Mouse (Mus musculus) lung, adult 2 months (tissue): ENCODE results near the gene Hs6st2. TPM values are rescaled to one million over a fixed set of nuclear protein-coding genes. Genes with fewer than 3 reads are reported as not detected.

Experiments used
- DNase-seq: peaks from one replicate; pipeline ENCODE4 v3.0.0; 2022
- H3K4me1 ChIP-seq: fragments of 200-500 bp; 2 replicates; pipeline ENCODE4 v1.6.1; 2011; ENCODE audit warnings: low read length; ENCODE audit not compliant: control insufficient read depth, insufficient read depth
- H3K4me3 ChIP-seq: fragments of 200-500 bp; replicated peaks from 2 replicates; pipeline ENCODE3; 2011; ENCODE audit warnings: low read depth, mild to moderate bottlenecking, control low read depth, low read length; ENCODE audit errors: extremely low read depth
- CTCF ChIP-seq: fragments of 200-500 bp; IDR thresholded peaks from 2 replicates; pipeline ENCODE4 v1.5.1; 2011; ENCODE audit warnings: mild to moderate bottlenecking, low read length, control low read depth; ENCODE audit not compliant: insufficient read depth
- POLR2A ChIP-seq: fragments of 200-500 bp; IDR thresholded peaks from 2 replicates; pipeline ENCODE4 v1.6.1; 2011; ENCODE audit warnings: low read depth, mild to moderate bottlenecking, control low read depth, low read length, borderline replicate concordance; ENCODE audit errors: extremely low read depth
- WGBS: fragments of 180-500 bp; shearing (Covaris S2); methylation state at CpG from one replicate; pipeline ENCODE4 v1.1.7; 2018; 5-methylcytosine and 5-hydroxymethylcytosine counted together
- polyA plus RNA-seq: library from polyadenylated mRNA; depleted of rRNA; stranded (reverse); fragments of >200 nt; gene quantifications from 2 replicates; pipeline ENCODE4 v1.2.3, GENCODE M21; 2012

Gene Hs6st2
- polyA plus RNA-seq, 1 experiment = 2.3 TPM

DNA sequence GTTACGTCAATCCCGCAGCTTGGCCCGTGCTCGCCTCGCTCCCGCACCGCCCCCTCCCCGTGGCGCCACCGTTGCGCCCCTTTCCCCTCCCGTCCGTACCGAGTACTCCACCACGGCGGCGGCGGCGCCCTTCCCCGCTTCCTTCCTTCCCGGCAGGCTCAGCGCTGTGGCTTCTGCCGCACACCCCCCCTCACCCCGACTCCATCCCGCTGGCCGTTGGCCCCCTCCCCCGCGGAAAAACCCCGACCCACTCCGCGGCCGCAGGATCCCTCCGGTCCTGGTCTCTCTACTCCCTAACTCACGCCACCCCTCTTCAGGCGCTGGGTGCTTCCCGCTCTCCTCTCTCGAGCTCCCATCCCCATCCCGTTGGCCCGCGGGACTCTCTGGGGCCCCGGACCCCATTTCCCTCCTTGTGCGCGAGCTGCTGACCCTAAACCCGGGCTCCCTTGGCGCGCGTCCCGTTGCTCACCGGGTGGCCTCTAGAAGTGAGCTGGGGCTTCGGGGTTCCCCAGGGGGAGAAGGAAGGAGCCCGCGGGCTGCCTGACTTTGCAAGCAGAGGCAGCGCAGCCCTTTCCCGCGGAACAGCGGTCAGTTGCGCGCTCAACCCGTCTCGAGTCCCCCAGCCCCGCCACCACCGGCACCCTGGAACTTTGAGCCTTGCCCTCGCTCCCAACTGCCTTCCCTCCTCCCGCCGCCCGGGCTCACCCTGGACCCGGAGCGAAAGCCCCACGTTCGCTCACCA lies 1.1 kb downstream of the Hs6st2 start:
- 31% methylated on average over 70 of the region's 70 CpGs for WGBS

DNA sequence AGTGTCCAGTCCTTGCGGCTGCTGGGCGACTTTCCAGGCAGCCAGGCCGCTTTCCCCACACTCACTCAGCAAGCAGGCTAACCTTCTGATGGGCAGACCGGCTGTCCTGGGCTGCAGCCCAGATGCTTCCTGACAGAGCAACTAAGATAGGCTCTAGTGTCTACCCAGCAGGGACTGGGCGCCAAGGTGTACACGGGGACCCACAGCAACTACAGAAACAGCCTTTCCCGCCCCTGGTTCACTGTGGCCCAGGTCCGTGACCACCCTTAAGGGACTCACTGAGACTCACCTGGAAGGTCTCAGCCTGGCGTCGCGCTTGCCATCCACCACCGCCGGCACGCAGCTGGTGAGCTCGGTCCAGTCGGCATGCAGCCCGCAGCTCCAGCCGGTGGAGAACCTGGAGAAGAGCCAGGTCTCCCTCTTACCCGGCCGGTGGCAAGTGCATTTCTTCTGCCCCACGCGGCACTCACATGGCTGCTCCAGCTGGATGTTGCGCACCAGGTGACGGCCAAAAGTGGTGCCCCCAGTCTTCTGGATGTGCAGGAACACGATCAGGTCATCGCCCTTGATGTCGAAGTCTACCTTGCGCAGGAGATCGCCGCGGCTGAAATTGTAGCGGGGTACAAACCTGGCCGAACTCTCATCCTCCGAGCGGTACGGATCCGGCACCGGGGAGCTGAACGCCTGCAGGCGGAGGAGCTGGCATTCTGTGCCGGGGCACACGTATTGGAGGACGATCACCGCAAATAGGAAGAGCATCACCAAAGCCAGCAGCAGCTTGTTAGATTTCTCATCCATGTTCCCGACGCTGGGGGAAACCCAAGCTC lies 1.8 kb downstream of the Hs6st2 start:
- TF ChIP-seq POLR2A (no peak), CTCF (no peak)
- no peak for DNase-seq
- H3K4me3 ChIP-seq = peak overlapping the region; percentile 16

More for the DNA sequence above, 1.1 kb downstream of the Hs6st2 start:
- Histone ChIP-seq H3K4me1 (no peaks in the 10 kb centered on the region), H3K4me3 (peak overlapping the region; percentile 16)
- no peak for TF ChIP-seq CTCF
- TF ChIP-seq POLR2A = no peak
- no peak for DNase-seq

DNA sequence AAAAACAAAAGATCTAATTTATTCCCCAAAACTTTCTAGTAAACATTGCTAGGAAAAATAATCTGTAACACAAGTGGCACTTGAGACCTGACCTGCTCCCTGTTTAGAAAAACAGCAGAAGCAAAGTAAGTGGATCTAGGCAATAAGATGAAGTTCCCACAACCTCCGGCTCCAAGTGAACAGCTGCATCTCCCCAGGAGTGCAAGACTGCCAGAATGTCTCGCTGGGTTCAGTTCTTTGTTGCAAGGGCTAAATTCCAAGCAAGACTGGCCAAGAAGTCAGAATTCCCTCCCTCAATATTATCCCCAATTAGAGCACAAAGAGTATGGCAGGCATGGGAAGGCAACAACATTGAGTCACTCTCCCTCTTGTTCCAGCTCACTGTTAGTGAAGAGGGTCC lies 23.4 kb downstream of the Hs6st2 start:
- no peak for DNase-seq
- no peak for TF ChIP-seq CTCF
- TF ChIP-seq POLR2A = no peak
- 61% methylated on average over 2 of the region's 2 CpGs for WGBS
- Histone ChIP-seq H3K4me1 (no peaks in the 10 kb centered on the region), H3K4me3 (no peak overlapping the region)

More for the DNA sequence above, 1.8 kb downstream of the Hs6st2 start:
- 38% methylated on average over 46 of the region's 46 CpGs for WGBS
- H3K4me1 ChIP-seq = no peaks in the 10 kb centered on the region

GRCm38 (mm10) chrX:51642661-51643257 lies 38.9 kb downstream of the Hs6st2 start:
- Histone ChIP-seq H3K4me3 (no peak overlapping the region), H3K4me1 (no peaks in the 10 kb centered on the region)
- TF ChIP-seq CTCF (no peak), POLR2A (no peak)
- 73% methylated on average over 3 of the region's 3 CpGs for WGBS
- DNase-seq = no peak

GRCm38 (mm10) chrX:51635756-51636155 lies 45.9 kb downstream of the Hs6st2 start:
- no peak for DNase-seq
- TF ChIP-seq CTCF = no peak
- no peak for TF ChIP-seq POLR2A
- Histone ChIP-seq H3K4me1 (no peaks in the 10 kb centered on the region), H3K4me3 (no peak overlapping the region)
- WGBS = 80% methylated on average over 7 of the region's 7 CpGs

- no peak for DNase-seq
- TF ChIP-seq POLR2A = no peak
- TF ChIP-seq CTCF = no peak
- 56% methylated on average over 2 of the region's 2 CpGs for WGBS
- Histone ChIP-seq H3K4me3 (no peak overlapping the region), H3K4me1 (no peaks in the 10 kb centered on the region)
These were observed 50.3 kb downstream of the Hs6st2 start for GRCm38 (mm10) chrX:51631376-51631775.

DNA sequence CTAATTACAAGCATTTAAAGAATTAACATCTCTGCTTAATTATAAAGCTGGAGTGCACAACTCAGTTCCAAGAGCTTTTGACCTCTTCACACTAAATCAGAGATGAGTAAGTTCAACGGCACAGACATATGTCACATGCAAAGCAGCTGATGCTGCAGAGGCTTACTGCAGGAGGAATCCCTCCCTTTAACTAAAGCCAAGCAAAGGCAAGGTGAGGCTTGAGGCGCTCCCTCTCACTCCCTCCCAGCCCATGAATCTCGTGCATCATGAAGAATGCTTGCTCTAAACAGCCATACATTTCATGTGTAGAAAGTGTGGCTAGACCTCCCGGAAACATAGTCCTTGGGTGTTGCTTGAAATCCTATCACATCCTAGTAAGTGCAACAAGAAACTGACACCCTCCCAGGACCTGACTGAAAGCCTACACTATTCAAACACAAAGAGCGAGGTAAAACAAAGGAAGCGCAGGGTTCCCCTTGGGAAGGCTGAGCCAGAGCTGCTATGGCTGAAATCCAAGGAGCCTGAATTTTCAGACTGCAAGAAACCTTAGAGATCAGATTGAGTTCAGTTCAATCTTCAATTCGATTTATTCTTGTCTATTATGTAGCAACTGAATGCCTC lies 67.2 kb downstream of the Hs6st2 start:
- no peak overlapping the region for H3K4me3 ChIP-seq
- no peaks in the 10 kb centered on the region for H3K4me1 ChIP-seq
- WGBS = 46% methylated on average over 7 of the region's 7 CpGs
- no peak for TF ChIP-seq CTCF
- TF ChIP-seq POLR2A = no peak
- DNase-seq = no peak

DNA sequence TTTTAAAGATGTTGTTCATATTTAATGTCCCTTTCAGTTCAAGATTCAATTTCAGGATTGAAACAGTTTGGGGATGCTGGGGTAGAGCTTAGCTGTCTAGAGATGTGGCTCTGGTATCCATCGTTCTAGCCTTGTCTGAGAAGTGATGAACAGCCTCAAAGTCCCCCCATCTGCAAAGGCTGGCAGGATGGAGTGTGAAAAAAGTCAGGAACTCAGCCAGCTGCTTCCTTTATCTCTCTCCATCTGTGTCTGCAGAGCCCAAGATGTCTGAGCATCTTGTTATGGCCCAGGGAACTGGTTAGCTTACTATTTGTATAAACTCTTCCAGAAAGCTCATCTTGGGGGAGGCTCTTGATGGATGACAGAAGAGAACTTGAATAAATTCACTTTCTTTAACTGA lies 70.9 kb downstream of the Hs6st2 start:
- Histone ChIP-seq H3K4me3 (no peak overlapping the region), H3K4me1 (no peaks in the 10 kb centered on the region)
- DNase-seq = no peak
- WGBS = 32% methylated on average over 1 of the region's 1 CpGs
- TF ChIP-seq CTCF (no peak), POLR2A (no peak)

DNA sequence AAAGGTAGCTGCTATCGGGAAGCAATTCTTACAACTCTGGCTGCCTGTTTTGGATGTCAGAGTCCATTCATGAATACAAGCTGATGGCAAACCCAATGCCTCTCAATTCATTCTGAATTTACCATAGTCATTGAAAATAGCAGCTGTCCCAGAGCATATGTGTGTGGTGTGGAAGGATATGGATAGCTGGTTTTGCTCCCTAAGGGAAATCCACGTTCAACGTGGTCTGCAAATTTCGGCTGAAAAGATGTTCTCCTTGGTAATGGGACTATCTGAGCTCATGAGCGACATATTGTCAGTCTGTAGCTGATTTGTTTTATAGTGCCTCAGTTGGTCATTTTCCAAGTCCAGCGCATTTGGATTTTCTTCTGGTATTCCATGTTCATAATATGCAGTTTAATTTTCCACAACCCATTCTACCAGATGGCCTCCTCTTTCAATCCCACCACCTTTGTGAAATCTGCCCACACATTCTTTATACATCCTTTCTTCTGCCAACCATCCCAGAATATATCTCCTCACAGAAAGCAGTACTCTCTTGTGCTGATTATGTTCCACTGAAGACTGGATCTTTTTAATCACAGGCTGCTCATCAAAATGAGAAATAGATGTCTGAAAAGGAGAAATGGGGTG lies 75.3 kb downstream of the Hs6st2 start:
- WGBS = 83% methylated on average over 6 of the region's 6 CpGs
- no peak for TF ChIP-seq POLR2A
- TF ChIP-seq CTCF = no peak
- no peaks in the 10 kb centered on the region for H3K4me1 ChIP-seq
- H3K4me3 ChIP-seq = no peak overlapping the region
- DNase-seq = no peak
